Mouse (Mus musculus) MEL (cell line): ENCODE results near the gene Srsf10. TPM values are rescaled to one million over a fixed set of nuclear protein-coding genes. Genes with fewer than 3 reads are reported as not detected.

ENCODE experiments used
- DNase-seq: peaks from one replicate; pipeline ENCODE4 v3.0.0; 2011; ENCODE audit warnings: low read depth, low spot score
- H3K27ac ChIP-seq: 2 replicates; pipeline ENCODE4 v1.5.1; 2012; ENCODE audit warnings: low read depth, mild to moderate bottlenecking, control low read depth, low read length, moderate library complexity; ENCODE audit not compliant: control insufficient read depth
- H3K27me3 ChIP-seq, 2 experiments: fragments of 150-350 bp in 1 of 2; sonication (generic) in 1 of 2; 2 replicates each; pipeline ENCODE4 v1.6.1; 2012; ENCODE audit warnings: low read length in 2 of 2, mild to moderate bottlenecking in 2 of 2, improper control_type of control experiment in 1 of 2, moderate library complexity in 1 of 2; ENCODE audit not compliant: insufficient read depth in 2 of 2, control insufficient read depth in 1 of 2
- H3K36me3 ChIP-seq, 2 experiments: 2 replicates each; pipeline ENCODE4 v1.6.1; 2012 to 2014; ENCODE audit warnings: low read length in 2 of 2, improper control_type of control experiment in 1 of 2, inconsistent platforms in 1 of 2, mild to moderate bottlenecking in 1 of 2; ENCODE audit not compliant: insufficient read depth in 2 of 2, control insufficient read depth in 1 of 2
- H3K4me1 ChIP-seq, 2 experiments: fragments of 150-350 bp in 1 of 2; sonication (generic) in 1 of 2; 2 replicates each; pipeline ENCODE4 v1.6.1; 2012; ENCODE audit warnings: low read length in 2 of 2, improper control_type of control experiment in 1 of 2, mild to moderate bottlenecking in 1 of 2; ENCODE audit not compliant: insufficient read depth in 2 of 2, control insufficient read depth in 1 of 2
- H3K4me3 ChIP-seq, 2 experiments: fragments of 150-350 bp in 1 of 2; sonication (generic) in 1 of 2; 2 replicates each; pipeline ENCODE4 v1.5.1; 2012; ENCODE audit warnings: low read depth in 2 of 2, low read length in 2 of 2, mild to moderate bottlenecking in 2 of 2, moderate library complexity in 2 of 2, control low read depth in 1 of 2, improper control_type of control experiment in 1 of 2; ENCODE audit not compliant: control insufficient read depth in 1 of 2, insufficient read depth in 1 of 2
- H3K79me2 ChIP-seq: 2 replicates; pipeline ENCODE4 v1.6.1; 2012; ENCODE audit warnings: mild to moderate bottlenecking, low read length, moderate library complexity; ENCODE audit not compliant: control insufficient read depth, poor library complexity, insufficient read depth
- H3K9ac ChIP-seq: 2 replicates; pipeline ENCODE4 v1.6.1; 2012; ENCODE audit warnings: low read depth, mild to moderate bottlenecking, control low read depth, low read length, moderate library complexity; ENCODE audit not compliant: control insufficient read depth, poor library complexity, severe bottlenecking
- H3K9me3 ChIP-seq: fragments of 150-350 bp; sonication (generic); replicated peaks from 2 replicates; pipeline ENCODE4 v1.6.1; 2012; ENCODE audit warnings: mild to moderate bottlenecking, low read length, improper control_type of control experiment, moderate library complexity; ENCODE audit not compliant: insufficient read depth
- BHLHE40 ChIP-seq: IDR thresholded peaks from 2 replicates; pipeline ENCODE4 v1.6.1; 2012; ENCODE audit warnings: low read depth, mild to moderate bottlenecking, inconsistent platforms, low read length, improper control_type of control experiment, borderline replicate concordance
- CHD1 ChIP-seq: IDR thresholded peaks from 2 replicates; pipeline ENCODE4 v1.6.1; 2012; ENCODE audit warnings: low read depth, mild to moderate bottlenecking, inconsistent platforms, low read length, improper control_type of control experiment
- E2F4 ChIP-seq: IDR thresholded peaks from 2 replicates; pipeline ENCODE4 v1.6.1; 2011; ENCODE audit warnings: low read depth, low read length, improper control_type of control experiment, borderline replicate concordance
- ELF1 ChIP-seq: IDR thresholded peaks from 2 replicates; pipeline ENCODE4 v1.6.1; 2014; ENCODE audit warnings: low read depth, mild to moderate bottlenecking, inconsistent platforms, low read length, improper control_type of control experiment, moderate library complexity
- EP300 ChIP-seq, 2 experiments: IDR thresholded peaks; 2 replicates each; pipeline ENCODE4 v1.6.1; 2011; ENCODE audit warnings: improper control_type of control experiment in 2 of 2, low read length in 2 of 2, low read depth in 1 of 2, mild to moderate bottlenecking in 1 of 2
- ETS1 ChIP-seq: IDR thresholded peaks from 2 replicates; pipeline ENCODE4 v1.6.1; 2012; ENCODE audit warnings: low read depth, mild to moderate bottlenecking, inconsistent platforms, low read length, improper control_type of control experiment, moderate library complexity
- GABPA ChIP-seq: IDR thresholded peaks from 2 replicates; pipeline ENCODE4 v1.6.1; 2012; ENCODE audit warnings: low read depth, mild to moderate bottlenecking, inconsistent platforms, low read length, improper control_type of control experiment, moderate library complexity
- GATA1 ChIP-seq: IDR thresholded peaks from 2 replicates; pipeline ENCODE4 v1.6.1; 2011; ENCODE audit warnings: low read depth, low read length, improper control_type of control experiment
- MAX ChIP-seq: IDR thresholded peaks from 2 replicates; pipeline ENCODE4 v1.6.1; 2011; ENCODE audit warnings: low read length, improper control_type of control experiment
- MAZ ChIP-seq: IDR thresholded peaks from 2 replicates; pipeline ENCODE4 v1.6.1; 2012; ENCODE audit warnings: low read depth, mild to moderate bottlenecking, inconsistent platforms, low read length, improper control_type of control experiment
- MXI1 ChIP-seq: IDR thresholded peaks from 2 replicates; pipeline ENCODE4 v1.6.1; 2011; ENCODE audit warnings: mild to moderate bottlenecking, low read depth, low read length, improper control_type of control experiment
- MYC ChIP-seq: IDR thresholded peaks from 2 replicates; pipeline ENCODE4 v1.6.1; 2011; ENCODE audit warnings: low read depth, mild to moderate bottlenecking, low read length, improper control_type of control experiment, moderate library complexity
- NELFE ChIP-seq: IDR thresholded peaks from 2 replicates; pipeline ENCODE4 v1.6.1; 2011; ENCODE audit warnings: low read depth, low read length, improper control_type of control experiment
- POLR2AphosphoS2 ChIP-seq: IDR thresholded peaks from 2 replicates; pipeline ENCODE4 v1.6.1; 2011; ENCODE audit warnings: low read length, improper control_type of control experiment
- RAD21 ChIP-seq: IDR thresholded peaks from 2 replicates; pipeline ENCODE4 v1.6.1; 2011; ENCODE audit warnings: mild to moderate bottlenecking, low read depth, low read length, improper control_type of control experiment
- RCOR1 ChIP-seq: IDR thresholded peaks from 2 replicates; pipeline ENCODE4 v1.6.1; 2012; ENCODE audit warnings: low read depth, mild to moderate bottlenecking, inconsistent platforms, low read length, improper control_type of control experiment
- SIN3A ChIP-seq: IDR thresholded peaks from 2 replicates; pipeline ENCODE4 v1.6.1; 2012; ENCODE audit warnings: low read length, improper control_type of control experiment, inconsistent platforms
- SMC3 ChIP-seq: IDR thresholded peaks from 2 replicates; pipeline ENCODE4 v1.6.1; 2011; ENCODE audit warnings: low read depth, low read length, improper control_type of control experiment
- TBP ChIP-seq: IDR thresholded peaks from 2 replicates; pipeline ENCODE4 v1.8.0; 2011; ENCODE audit warnings: low read depth, low read length, improper control_type of control experiment
- TCF12 ChIP-seq: IDR thresholded peaks from 2 replicates; pipeline ENCODE4 v1.6.1; 2014; ENCODE audit warnings: low read depth, mild to moderate bottlenecking, inconsistent platforms, low read length, improper control_type of control experiment, moderate library complexity
- USF1 ChIP-seq: IDR thresholded peaks from 2 replicates; pipeline ENCODE4 v1.6.1; 2014; ENCODE audit warnings: low read depth, mild to moderate bottlenecking, inconsistent platforms, low read length, improper control_type of control experiment, moderate library complexity
- USF2 ChIP-seq, 2 experiments: IDR thresholded peaks; 2 replicates each; pipeline ENCODE4 v1.6.1; 2011 to 2012; ENCODE audit warnings: improper control_type of control experiment in 2 of 2, low read length in 2 of 2, borderline replicate concordance in 1 of 2, inconsistent platforms in 1 of 2, low read depth in 1 of 2, mild to moderate bottlenecking in 1 of 2; ENCODE audit not compliant: insufficient read depth in 1 of 2
- ZC3H11A ChIP-seq: IDR thresholded peaks from 2 replicates; pipeline ENCODE4 v1.6.1; 2012; ENCODE audit warnings: low read depth, mild to moderate bottlenecking, inconsistent platforms, low read length, improper control_type of control experiment
- ZKSCAN1 ChIP-seq: IDR thresholded peaks from 2 replicates; pipeline ENCODE4 v1.6.1; 2012; ENCODE audit warnings: low read depth, mild to moderate bottlenecking, inconsistent platforms, low read length, improper control_type of control experiment, moderate library complexity
- ZMIZ1 ChIP-seq: IDR thresholded peaks from 2 replicates; pipeline ENCODE4 v1.6.1; 2012; ENCODE audit warnings: low read depth, mild to moderate bottlenecking, inconsistent platforms, low read length, improper control_type of control experiment, moderate library complexity
- polyA plus RNA-seq, 2 experiments: library from polyadenylated mRNA; stranded (reverse) in 1 of 2; unstranded in 1 of 2; fragments of >175 nt in 1 of 2; fragments of >200 nt in 1 of 2; gene quantifications; 2 replicates each; pipeline versions ENCODE4 v1.2.1 to v1.2.4; 2012; ENCODE audit warnings: low replicate concordance in 2 of 2, low read depth in 1 of 2; ENCODE audit not compliant: insufficient read length in 2 of 2, insufficient read depth in 1 of 2, missing spikeins in 1 of 2
- total RNA-seq: library from RNA; depleted of rRNA; stranded (reverse); fragments of 300-350 nt; gene quantifications from 2 replicates; pipeline ENCODE4 v1.2.3, GENCODE M21; 2012

Srsf10 gene
- total and polyA plus RNA-seq, 3 experiments: 142 to 361 (median 222) TPM

- peaks cover 12 to 42% of the 10 kb centered on the region in 2 experiments for H3K4me1 ChIP-seq
- peak overlapping the region; percentile 40 to 68 for H3K4me3 ChIP-seq
- H3K36me3 ChIP-seq: peaks cover 11 to 46% of the 10 kb centered on the region in 2 experiments
- peak overlapping the region; percentile 86 for H3K27ac ChIP-seq
- no peaks in the 10 kb centered on the region for H3K9me3 ChIP-seq
- DNase-seq: peak; percentile 79
- TF ChIP-seq NELFE: no peak; the same call in 1 of the 2 replicates
- no peak for TF ChIP-seq TBP
- no peak for TF ChIP-seq USF1
- no peak for TF ChIP-seq CHD1
- TF ChIP-seq RAD21: no peak
- TF ChIP-seq EP300 (IDR thresholded peaks at IDR 0.05; ENCODE audit: low read depth in 1 of 2, low read length in 2 of 2): no peak
- TF ChIP-seq ZKSCAN1: no peak
- TF ChIP-seq ZMIZ1: peak; percentile 31; the same call in 1 of the 2 replicates
- no peak for TF ChIP-seq SIN3A
- TF ChIP-seq GABPA: no peak
- TF ChIP-seq SMC3: no peak
- no peak for TF ChIP-seq GATA1
- no peak for TF ChIP-seq POLR2AphosphoS2
- TF ChIP-seq USF2 (IDR thresholded peaks at IDR 0.05; ENCODE audit: borderline replicate concordance in 1 of 2, insufficient read depth in 1 of 2, low read depth in 1 of 2, low read length in 2 of 2): no peak
- TF ChIP-seq ETS1: no peak
- TF ChIP-seq MYC: no peak
- peak; percentile 60; the same call in 1 of the 2 replicates for TF ChIP-seq MAZ
- H3K27me3 ChIP-seq: no peaks in the 10 kb centered on the region
- H3K9ac ChIP-seq: peak overlapping the region; percentile 83
- peaks cover 37% of the 10 kb centered on the region for H3K79me2 ChIP-seq
Observed at GRCm38 (mm10) chr4:135855080-135855479, 467 bp upstream of the Srsf10 start.

DNA sequence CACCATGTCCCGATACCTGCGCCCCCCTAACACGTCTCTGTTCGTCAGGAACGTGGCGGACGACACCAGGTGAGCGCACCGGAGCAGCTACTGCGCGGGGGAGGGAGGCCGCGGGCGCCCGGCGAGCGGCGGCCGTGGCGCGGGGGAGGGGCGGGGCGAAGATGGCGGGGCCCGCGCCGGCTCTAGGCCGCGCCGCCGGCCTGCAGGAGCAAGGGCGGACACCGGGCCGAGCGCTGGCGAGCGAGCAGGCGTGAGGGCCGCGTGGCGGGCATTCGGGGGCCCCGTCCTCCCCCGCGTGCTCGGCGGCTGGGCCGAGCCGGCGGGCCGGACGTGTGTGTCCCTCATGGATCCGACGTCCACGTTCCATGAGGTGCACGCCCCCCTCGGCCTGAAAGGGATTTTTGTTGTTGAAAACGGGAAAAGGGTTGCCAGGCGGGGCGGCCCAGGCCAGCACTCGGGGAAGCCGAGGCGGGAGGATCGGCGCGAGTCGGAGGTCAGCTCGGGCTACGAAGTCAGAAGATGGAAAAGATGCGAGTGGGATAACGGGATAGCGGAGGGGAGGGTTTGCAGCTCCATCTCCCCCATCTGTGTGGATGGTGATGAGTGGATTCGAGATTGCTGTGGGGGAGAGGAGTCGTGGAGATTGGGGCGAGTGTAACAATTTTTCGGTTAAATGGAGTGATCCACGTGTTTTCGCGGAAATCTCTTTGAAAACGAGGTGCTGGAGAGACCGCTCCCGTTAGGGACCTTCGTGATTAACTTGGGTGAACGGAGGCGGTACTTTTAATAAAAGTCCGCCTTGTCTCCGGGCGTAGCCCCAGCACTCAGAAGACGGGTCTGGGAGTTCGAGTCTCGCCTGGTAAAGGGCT, 910 bp downstream of the Srsf10 start:
- Histone ChIP-seq H3K9ac (peak overlapping the region; percentile 99), H3K4me3 (peak overlapping the region; percentile 94 to 99), H3K27me3 (no peaks in the 10 kb centered on the region), H3K4me1 (peaks cover 12 to 28% of the 10 kb centered on the region in 2 experiments), H3K9me3 (no peaks in the 10 kb centered on the region), H3K27ac (peak overlapping the region; percentile 85), H3K36me3 (peaks cover 19 to 46% of the 10 kb centered on the region in 2 experiments), H3K79me2 (peaks cover 47% of the 10 kb centered on the region)
- TF ChIP-seq MYC (peak; percentile 80), ZC3H11A (no peak), MAZ (0 out of 2 replicates have a peak, but pooled peaks have one; percentile 59), MAX (peak; percentile 77), ELF1 (no peak), RAD21 (no peak), BHLHE40 (no peak), SIN3A (peak; percentile 83), USF1 (no peak), ZKSCAN1 (no peak), SMC3 (no peak), E2F4 (0 out of 2 replicates have a peak, but pooled peaks have one; percentile 54), CHD1 (peak; percentile 93), MXI1 (peak; percentile 95), RCOR1 (0 out of 2 replicates have a peak, but pooled peaks have one; percentile 12), NELFE (0 out of 2 replicates have a peak, but pooled peaks have one; percentile 38), TCF12 (0 out of 2 replicates have a peak, but pooled peaks have one; percentile 11), TBP (0 out of 2 replicates have a peak, but pooled peaks have one; percentile 19)
- peak; percentile 72 for DNase-seq
